Mouse (Mus musculus): ENCODE measurements around the gene Defb26. TPM values are rescaled to one million over a fixed set of nuclear protein-coding genes. Genes with fewer than 3 reads are reported as not detected.

The Defb26 gene
- polyA plus RNA-seq (2016; fragmentation: Nextera tagmentation; extraction: Ambion mirVana) = not detected in 2 replicates

DNA sequence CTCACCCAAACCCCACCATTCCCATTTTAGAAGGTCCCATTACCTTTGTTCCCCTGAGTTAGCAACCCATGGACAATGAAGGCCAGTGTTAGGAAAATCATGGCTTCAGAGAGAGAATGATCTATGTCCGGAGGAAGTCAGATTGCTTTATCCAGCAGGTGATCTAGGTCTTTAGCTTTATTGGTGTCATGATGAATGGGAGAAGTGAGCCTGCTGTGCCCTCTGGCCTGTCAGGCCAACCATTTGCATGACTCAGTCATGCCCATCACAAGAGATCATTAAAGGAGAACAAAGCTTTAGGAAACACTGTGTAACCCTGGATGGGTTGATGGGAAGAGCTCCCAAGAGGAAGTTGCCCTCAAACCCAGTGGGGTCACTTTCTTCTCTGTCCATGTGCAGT lies at the start of gene Defb26:
Gene Defb26, minus strand, starts transcription at position 101 of the 400 bp plus-strand sequence.
- Histone ChIP-seq H3K36me3 (no peaks in the 10 kb centered on the region), H3K4me2 (no peak within 1 kb of the TSS), H3K4me3 (no peak within 1 kb of the TSS), H3K9me3 (replicated peaks) (no peaks in the 10 kb centered on the region), H3K4me1 (no peaks in the 10 kb centered on the region), H3K9ac (no peak within 1 kb of the TSS), H3K27ac (no peak within 1 kb of the TSS), H3K27me3 (replicated peaks) (no peaks in the 10 kb centered on the region)
- no peak for ATAC-seq
- WGBS (ENCODE audit: insufficient replicate concordance) = 74% methylated on average over 1 of the region's 1 CpGs

DNA sequence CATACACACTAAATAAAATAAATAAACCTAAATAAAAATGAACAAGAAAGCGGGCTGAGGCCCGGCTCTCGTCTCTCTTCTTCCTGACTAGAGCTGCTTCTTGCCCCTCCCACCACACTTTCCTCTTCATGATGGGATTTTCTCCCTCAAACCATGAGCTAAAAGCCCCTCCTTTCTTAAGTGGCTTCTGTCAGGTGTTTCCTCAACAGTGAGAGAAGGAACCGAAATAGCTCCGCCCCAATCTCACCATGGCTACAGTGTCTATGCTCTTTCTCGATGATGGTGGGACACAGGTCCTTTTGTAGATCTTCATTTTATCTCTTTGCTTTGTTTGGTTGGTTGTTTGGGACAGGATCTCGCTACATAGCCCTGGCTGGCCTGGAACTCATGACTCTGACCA lies 45.2 kb upstream of the Defb26 start:
- Histone ChIP-seq H3K36me3 (no peaks in the 10 kb centered on the region), H3K27me3 (replicated peaks) (no peaks in the 10 kb centered on the region; the same call in 1 of the 2 replicates), H3K9me3 (replicated peaks) (no peaks in the 10 kb centered on the region), H3K27ac (no peak overlapping the region), H3K4me3 (no peak overlapping the region), H3K4me1 (no peaks in the 10 kb centered on the region), H3K4me2 (no peak overlapping the region), H3K9ac (no peak overlapping the region)
- WGBS (ENCODE audit: insufficient replicate concordance) = 63% methylated on average over 7 of the region's 7 CpGs
- ATAC-seq = no peak

DNA sequence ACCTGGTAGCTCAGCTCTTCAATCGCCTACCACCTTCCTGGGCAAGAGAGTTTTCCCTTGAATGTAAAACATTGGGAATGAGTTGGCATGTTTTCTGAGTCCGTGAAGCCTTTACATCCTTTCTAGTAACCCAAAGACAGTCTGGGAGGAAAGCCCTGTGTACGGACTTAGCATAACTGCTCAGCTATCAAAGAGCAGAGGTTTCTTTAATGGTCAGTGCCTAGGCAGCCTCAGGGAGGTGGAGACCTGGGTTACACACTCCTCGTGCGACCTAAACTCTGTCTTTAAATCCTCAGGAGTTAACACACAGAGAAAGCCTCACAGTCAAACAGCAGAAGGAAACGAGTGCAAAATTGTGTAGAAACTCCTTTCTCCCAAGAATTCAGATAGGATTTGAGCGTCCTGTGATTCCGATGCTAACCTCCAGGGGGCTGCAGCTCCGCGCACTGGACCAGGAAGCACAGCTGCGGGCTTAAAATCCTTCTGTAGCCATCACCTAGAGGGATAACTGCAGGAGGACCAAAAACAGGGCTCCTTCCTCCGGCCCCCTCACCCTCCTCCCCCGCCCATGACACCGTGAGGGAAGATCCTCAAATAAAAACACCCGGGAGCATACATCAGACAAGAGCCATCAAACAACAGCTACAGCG lies 42.4 kb upstream of the Defb26 start:
- H3K36me3 ChIP-seq = no peaks in the 10 kb centered on the region
- no peak for ATAC-seq
- no peaks in the 10 kb centered on the region for H3K4me1 ChIP-seq
- H3K9me3 ChIP-seq (replicated peaks) = no peaks in the 10 kb centered on the region
- H3K27ac ChIP-seq = no peak overlapping the region
- no peak overlapping the region for H3K4me2 ChIP-seq
- H3K4me3 ChIP-seq = no peak overlapping the region
- H3K9ac ChIP-seq = no peak overlapping the region
- no peaks in the 10 kb centered on the region; the same call in 1 of the 2 replicates for H3K27me3 ChIP-seq (replicated peaks)
- 11% methylated on average over 16 of the region's 16 CpGs for WGBS (ENCODE audit: insufficient replicate concordance)

DNA sequence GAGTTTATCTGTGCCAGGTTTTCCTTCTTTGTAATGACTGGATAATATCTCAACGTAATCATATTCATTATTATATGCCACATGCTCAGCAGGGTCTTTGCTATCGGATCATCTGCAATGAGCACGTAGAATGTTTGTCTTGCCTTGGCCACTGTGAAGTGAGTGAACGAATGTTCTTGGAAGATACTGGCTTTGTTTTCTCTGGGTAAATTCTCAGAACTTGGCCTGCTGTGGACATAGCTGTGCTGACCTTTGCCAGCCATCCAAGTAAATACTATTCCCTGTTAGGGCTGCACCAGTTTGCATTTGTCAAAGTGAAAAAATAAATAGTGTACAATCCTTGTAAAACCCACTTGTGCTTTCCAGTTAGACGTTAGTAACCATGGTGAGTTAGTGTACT lies 36.6 kb upstream of the Defb26 start:
- H3K9me3 ChIP-seq (replicated peaks) = no peaks in the 10 kb centered on the region
- ATAC-seq = no peak
- 55% methylated on average over 5 of the region's 5 CpGs for WGBS (ENCODE audit: insufficient replicate concordance)

DNA sequence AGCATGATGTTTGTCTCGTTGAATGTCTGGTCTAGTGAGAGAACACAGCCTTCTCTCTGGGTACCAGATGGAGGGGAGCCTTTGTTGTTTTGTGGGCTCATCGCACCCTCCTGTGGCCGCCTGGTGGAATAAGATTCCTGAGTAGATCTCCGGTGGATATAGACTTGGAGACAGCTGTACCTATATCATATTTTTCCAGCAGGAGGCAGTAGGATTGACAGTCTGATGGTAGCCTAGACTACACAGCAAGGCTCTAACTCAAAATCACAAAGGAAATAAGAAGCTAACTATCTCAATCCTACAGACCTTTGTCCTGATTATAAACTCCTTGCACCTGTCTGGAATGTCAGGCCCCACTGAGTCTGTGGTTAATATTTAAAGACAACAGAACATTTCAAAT lies 33.2 kb upstream of the Defb26 start:
- 25% methylated on average over 4 of the region's 4 CpGs for WGBS (ENCODE audit: insufficient replicate concordance)
- no peaks in the 10 kb centered on the region for H3K4me1 ChIP-seq

More for the DNA sequence above, 36.6 kb upstream of the Defb26 start:
- Histone ChIP-seq H3K27ac (no peak overlapping the region), H3K36me3 (no peaks in the 10 kb centered on the region), H3K27me3 (replicated peaks) (no peaks in the 10 kb centered on the region), H3K9ac (no peak overlapping the region), H3K4me3 (no peak overlapping the region), H3K4me1 (no peaks in the 10 kb centered on the region), H3K4me2 (no peak overlapping the region)

DNA sequence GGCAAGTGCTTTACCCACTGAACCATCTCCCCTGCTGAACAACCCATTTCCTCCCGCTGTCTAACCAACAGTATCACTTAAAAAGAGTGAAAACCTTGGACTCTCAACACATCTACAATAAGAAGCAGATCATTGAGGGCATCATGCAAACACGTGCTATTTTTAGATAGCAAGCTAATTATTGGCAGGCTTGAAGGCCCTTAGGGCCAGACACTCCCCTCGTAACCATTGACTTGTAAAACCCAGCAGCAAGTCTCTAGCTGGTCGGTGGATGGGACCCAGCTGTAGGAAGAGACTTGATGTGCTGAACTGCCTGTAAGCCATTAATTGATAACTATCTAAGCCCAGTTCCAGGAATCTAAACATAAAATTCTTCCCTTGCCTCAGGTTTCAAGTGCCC lies 32.0 kb upstream of the Defb26 start:
- Histone ChIP-seq H3K9me3 (replicated peaks) (no peaks in the 10 kb centered on the region), H3K36me3 (no peaks in the 10 kb centered on the region), H3K4me3 (no peak overlapping the region), H3K27me3 (replicated peaks) (no peaks in the 10 kb centered on the region; the same call in 1 of the 2 replicates), H3K9ac (no peak overlapping the region), H3K4me1 (no peaks in the 10 kb centered on the region), H3K27ac (no peak overlapping the region), H3K4me2 (no peak overlapping the region)
- 65% methylated on average over 4 of the region's 4 CpGs for WGBS (ENCODE audit: insufficient replicate concordance)
- no peak for ATAC-seq

More for the DNA sequence above, 33.2 kb upstream of the Defb26 start:
- H3K27ac ChIP-seq = no peak overlapping the region
- no peak for ATAC-seq
- no peak overlapping the region for H3K4me2 ChIP-seq
- H3K27me3 ChIP-seq (replicated peaks) = no peaks in the 10 kb centered on the region; the same call in 1 of the 2 replicates
- H3K4me3 ChIP-seq = no peak overlapping the region
- no peaks in the 10 kb centered on the region for H3K36me3 ChIP-seq
- no peaks in the 10 kb centered on the region for H3K9me3 ChIP-seq (replicated peaks)
- no peak overlapping the region for H3K9ac ChIP-seq

DNA sequence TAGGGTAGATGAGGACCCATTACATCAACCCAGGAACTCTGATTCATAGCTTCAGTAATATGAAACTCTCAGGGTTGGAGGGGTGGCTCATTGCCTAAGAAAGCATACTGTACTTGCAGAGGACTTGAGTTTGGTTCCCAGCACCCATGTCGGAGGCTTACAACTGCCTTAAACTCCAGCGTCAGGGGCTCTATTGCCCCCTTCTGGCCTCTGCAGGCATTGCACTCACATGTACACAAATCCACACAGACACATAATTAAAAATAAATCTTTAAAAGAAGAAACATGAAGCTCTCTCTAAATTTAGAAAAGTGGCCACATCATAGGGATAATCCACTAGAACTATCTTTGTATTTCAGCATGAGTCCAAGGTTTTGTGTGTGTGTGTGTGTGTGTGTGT lies 31.4 kb upstream of the Defb26 start:
- Histone ChIP-seq H3K4me1 (no peaks in the 10 kb centered on the region), H3K4me2 (no peak overlapping the region), H3K27ac (no peak overlapping the region), H3K4me3 (no peak overlapping the region), H3K27me3 (replicated peaks) (no peaks in the 10 kb centered on the region; the same call in 1 of the 2 replicates), H3K36me3 (no peaks in the 10 kb centered on the region), H3K9me3 (replicated peaks) (no peaks in the 10 kb centered on the region), H3K9ac (no peak overlapping the region)
- WGBS (ENCODE audit: insufficient replicate concordance) = 53% methylated on average over 2 of the region's 2 CpGs
- no peak for ATAC-seq

DNA sequence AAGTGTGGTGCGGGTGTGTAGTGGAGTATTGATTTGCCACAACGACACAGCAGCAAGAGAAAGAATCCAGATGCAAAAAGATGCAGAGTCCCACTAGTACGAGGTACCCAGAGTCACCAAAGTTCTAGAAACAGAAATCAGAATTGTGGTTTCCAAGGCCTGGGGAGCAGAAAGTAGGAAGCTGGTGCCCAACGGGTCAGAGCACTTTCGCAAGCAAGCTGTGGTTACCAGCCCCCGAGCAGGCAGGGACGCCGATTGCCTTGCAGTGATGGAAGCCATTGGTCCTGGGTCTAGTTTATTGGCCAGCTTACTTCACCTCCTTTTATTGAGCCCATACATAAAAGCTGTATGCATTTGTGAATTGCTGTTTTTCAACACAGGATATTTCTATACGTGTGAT lies 30.5 kb upstream of the Defb26 start:
- Histone ChIP-seq H3K36me3 (no peaks in the 10 kb centered on the region), H3K9ac (no peak overlapping the region), H3K4me3 (no peak overlapping the region), H3K27me3 (replicated peaks) (no peaks in the 10 kb centered on the region; the same call in 1 of the 2 replicates), H3K9me3 (replicated peaks) (no peaks in the 10 kb centered on the region), H3K4me1 (no peaks in the 10 kb centered on the region), H3K27ac (no peak overlapping the region), H3K4me2 (no peak overlapping the region)
- 42% methylated on average over 9 of the region's 9 CpGs for WGBS (ENCODE audit: insufficient replicate concordance)
- no peak for ATAC-seq

DNA sequence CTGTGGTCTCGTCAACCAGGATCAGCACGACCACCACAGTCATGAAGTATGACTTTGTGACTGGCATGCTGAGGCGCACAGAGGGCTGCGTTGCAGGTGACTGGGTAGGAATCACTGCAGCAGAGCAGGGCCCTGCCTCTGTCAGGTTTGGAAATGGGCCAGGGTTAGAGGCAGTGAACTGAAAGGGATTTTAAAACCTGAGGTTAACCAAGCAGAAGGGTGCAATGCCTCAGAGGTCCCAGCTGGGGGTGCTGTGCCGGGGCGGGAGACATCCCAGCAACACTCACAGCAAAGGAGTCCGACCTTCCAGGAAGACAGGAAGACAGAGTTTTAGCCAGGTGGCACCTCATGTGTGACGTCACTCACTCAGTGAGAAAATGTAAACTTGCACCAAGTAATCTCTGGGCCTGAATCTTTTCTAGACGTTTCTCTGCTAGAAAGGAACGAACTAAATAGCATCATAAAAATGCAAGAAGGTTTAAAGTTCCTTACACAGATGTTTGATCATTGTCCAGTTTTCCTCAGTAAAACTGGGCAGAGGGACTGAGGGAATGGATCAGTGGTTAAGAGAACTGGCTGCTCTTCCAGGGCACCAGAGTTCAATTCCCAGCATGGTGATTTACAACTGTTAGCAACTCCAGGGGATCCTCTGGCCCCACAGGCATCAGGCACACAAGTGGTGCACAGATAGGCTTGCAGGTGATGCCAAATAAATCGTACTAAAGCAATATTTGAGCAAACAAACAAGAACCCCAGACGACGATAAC lies 28.6 kb upstream of the Defb26 start, which contains the start of gene Defb29:
Gene Defb29, minus strand, starts transcription at position 155 of the 767 bp plus-strand sequence.
- Histone ChIP-seq H3K4me1 (no peaks in the 10 kb centered on the region), H3K36me3 (no peaks in the 10 kb centered on the region), H3K9ac (no peak within 1 kb of the TSS), H3K9me3 (replicated peaks) (no peaks in the 10 kb centered on the region), H3K27me3 (replicated peaks) (no peaks in the 10 kb centered on the region; the same call in 1 of the 2 replicates), H3K27ac (no peak within 1 kb of the TSS), H3K4me2 (no peak within 1 kb of the TSS), H3K4me3 (no peak within 1 kb of the TSS)
- 46% methylated on average over 13 of the region's 13 CpGs for WGBS (ENCODE audit: insufficient replicate concordance)
- ATAC-seq = no peak

DNA sequence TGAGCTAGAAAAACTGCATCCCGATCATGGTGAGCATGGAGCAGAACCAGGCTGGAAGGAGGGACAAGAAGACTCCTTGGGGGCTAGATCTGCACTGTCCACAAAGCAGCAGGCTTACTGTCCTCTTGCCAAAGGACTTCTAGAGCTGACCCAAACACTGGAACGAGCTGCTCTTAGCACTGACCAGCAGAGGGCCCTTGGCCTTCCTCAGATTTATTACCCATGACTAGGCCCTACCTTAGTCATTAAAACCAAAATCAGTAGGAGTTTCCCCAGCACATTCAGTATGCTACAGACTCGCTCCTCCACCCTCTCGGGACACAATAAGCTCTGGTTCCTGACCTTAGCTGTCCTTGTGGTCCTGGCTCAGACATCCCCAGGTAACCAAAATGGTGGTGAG lies 6.5 kb upstream of the Defb26 start, which contains the start of gene Defb28:
Gene Defb28, plus strand, starts transcription at position 275 of the 400 bp plus-strand sequence.
- no peaks in the 10 kb centered on the region for H3K27me3 ChIP-seq (replicated peaks)
- ATAC-seq = no peak
- H3K4me1 ChIP-seq = no peaks in the 10 kb centered on the region
- H3K4me2 ChIP-seq = no peak within 1 kb of the TSS
- H3K36me3 ChIP-seq = no peaks in the 10 kb centered on the region
- H3K4me3 ChIP-seq = no peak within 1 kb of the TSS
- no peaks in the 10 kb centered on the region for H3K9me3 ChIP-seq (replicated peaks)
- 56% methylated on average over 4 of the region's 4 CpGs for WGBS (ENCODE audit: insufficient replicate concordance)
- H3K27ac ChIP-seq = no peak within 1 kb of the TSS
- no peak within 1 kb of the TSS for H3K9ac ChIP-seq

DNA sequence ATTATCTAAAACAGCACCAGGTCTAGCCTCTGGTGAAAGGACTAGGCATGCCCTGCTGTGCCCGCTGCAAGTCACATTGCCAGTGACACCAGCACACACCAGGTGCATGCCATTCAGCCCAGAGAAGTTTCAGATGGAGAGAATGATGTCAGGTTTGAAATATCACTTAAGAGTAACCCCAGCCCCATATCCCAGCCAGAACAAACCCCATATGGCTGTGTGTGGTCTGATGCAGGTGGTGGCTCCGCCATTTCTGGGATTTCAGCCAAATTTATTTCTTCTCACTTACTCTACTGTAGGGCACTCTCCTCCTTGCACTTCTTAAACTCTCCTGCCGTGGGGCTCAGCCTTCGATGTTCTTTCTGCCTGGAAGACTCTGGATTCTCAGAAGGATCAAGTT lies 4.6 kb upstream of the Defb26 start:
- Histone ChIP-seq H3K27ac (no peak overlapping the region), H3K27me3 (replicated peaks) (no peaks in the 10 kb centered on the region), H3K36me3 (no peaks in the 10 kb centered on the region), H3K4me2 (no peak overlapping the region), H3K4me1 (no peaks in the 10 kb centered on the region), H3K9ac (no peak overlapping the region), H3K9me3 (replicated peaks) (no peaks in the 10 kb centered on the region), H3K4me3 (no peak overlapping the region)
- ATAC-seq = no peak
- WGBS (ENCODE audit: insufficient replicate concordance) = 66% methylated on average over 4 of the region's 4 CpGs

DNA sequence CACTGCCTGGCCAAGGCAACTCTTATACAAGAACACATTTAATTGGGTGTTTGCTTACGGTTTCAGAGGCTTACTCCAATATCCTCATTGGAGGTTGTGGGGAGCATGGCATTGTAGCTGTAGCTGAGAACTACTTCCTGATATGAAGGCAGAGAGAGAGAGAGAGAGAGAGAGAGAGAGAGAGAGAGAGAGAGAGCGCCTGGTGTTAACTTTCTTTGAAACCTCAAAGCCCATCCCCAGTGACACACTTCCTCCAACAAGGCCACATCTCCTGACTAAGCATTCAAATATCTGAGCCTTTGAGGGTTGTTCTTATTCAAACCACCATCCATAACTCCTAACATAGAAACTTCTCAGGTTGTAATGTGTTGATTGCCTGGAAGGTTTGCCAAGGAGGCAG lies 7.5 kb downstream of the Defb26 start:
- Histone ChIP-seq H3K4me1 (no peaks in the 10 kb centered on the region), H3K4me3 (no peak overlapping the region), H3K27ac (no peak overlapping the region), H3K27me3 (replicated peaks) (no peaks in the 10 kb centered on the region), H3K36me3 (no peaks in the 10 kb centered on the region), H3K9ac (no peak overlapping the region), H3K9me3 (replicated peaks) (no peaks in the 10 kb centered on the region), H3K4me2 (no peak overlapping the region)
- WGBS (ENCODE audit: insufficient replicate concordance) = 53% methylated on average over 2 of the region's 2 CpGs
- no peak for ATAC-seq
